Mouse (Mus musculus) layer of hippocampus, adult 2 months (tissue): Measurements from ENCODE around the gene Zfp667. TPM values are rescaled to one million over a fixed set of nuclear protein-coding genes. Genes with fewer than 3 reads are reported as not detected.

Experiments
- DNase-seq, 2 experiments: peaks; one replicate each; pipeline ENCODE4 v3.0.0; 2022; ENCODE audit warnings: low spot score in 2 of 2
- H3K27ac ChIP-seq: fragments of 200-600 bp; 2 replicates; pipeline ENCODE4 v1.8.1; 2022
- H3K4me3 ChIP-seq: fragments of 200-600 bp; 2 replicates; pipeline ENCODE4 v1.8.1; 2022; ENCODE audit warnings: mild to moderate bottlenecking
- CTCF ChIP-seq: fragments of 200-600 bp; conservative IDR thresholded peaks from 2 replicates; pipeline ENCODE4 v1.8.1; 2022; ENCODE audit warnings: antibody characterized with exemption, mild to moderate bottlenecking, moderate library complexity
- total RNA-seq, 2 experiments: library from RNA; stranded (reverse); gene quantifications; 2 replicates each; pipeline ENCODE4 v1.2.3; 2021

Gene Zfp667
- total RNA-seq, 2 experiments from 2014 or later, result 17.8 to 18.3 TPM

DNA sequence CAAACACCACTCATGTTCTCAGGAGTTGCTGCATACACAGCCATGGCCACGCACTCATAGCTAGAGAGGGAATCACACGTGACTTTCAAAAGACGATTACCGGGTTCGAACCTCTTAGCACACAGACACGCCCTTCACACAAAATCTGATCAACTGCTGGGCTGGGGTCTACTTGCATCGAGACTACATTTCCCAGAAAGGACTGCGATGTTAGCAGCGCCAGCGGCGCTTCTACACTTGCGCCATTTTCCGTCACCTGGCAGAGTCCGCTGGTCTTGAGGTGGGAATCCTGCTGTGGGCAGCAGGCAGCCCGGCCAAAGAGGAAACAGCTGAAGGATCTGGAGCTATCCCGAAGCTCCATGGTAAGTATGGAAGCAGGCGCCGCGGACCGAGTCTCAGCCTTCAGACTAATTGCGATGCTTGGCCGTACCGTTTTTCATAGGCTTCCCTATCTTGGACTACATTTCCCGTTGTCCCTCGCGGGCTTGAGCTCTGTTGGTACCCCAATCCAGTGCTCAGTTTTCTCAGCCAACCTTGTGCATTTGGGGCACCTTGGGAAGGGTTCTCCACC is 57.2 kb downstream of the Zfp667 start, which contains the start of gene Gm3854:
Gene Gm3854 (plus strand): TSS at position 259 of the 571 bp plus-strand sequence.
- TF ChIP-seq CTCF, result no peak
- H3K4me3 ChIP-seq, result peak within 1 kb of the TSS; percentile 72
- peak within 1 kb of the TSS; percentile 98 for H3K27ac ChIP-seq
- peak; percentile 74 to 83 for DNase-seq

GRCm38 (mm10) chr7:6344124-6344523 is 57.7 kb downstream of the Zfp667 start:
- no peak for TF ChIP-seq CTCF
- H3K4me3 ChIP-seq, result peak overlapping the region; percentile 72
- peak overlapping the region; percentile 98 for H3K27ac ChIP-seq
- DNase-seq, result no peak

Other genes with a start within 250 kb of the Zfp667 start
- not detected for gene Nlrp4c, start 241.4 kb upstream of the Zfp667 start, total RNA-seq
- gene Zfp787, start 130.6 kb upstream of the Zfp667 start, total RNA-seq, result 10 to 100 TPM; 26.2 to 27.3 TPM
- gene Zfp444, start 114.4 kb upstream of the Zfp667 start, total RNA-seq, result 10 to 100 TPM; 55.8 to 57.2 TPM
- not detected for gene Galp, start 89.5 kb upstream of the Zfp667 start, total RNA-seq
- gene Zscan5b, start 64.3 kb upstream of the Zfp667 start, total RNA-seq, result not detected
- gene Epp13, start 33.9 kb upstream of the Zfp667 start, total RNA-seq, result not detected
- 10 to 100 TPM; 13.3 to 14.4 TPM for gene Zfp583, start 44.7 kb downstream of the Zfp667 start, total RNA-seq
- 1 to 10 TPM; 7.1 to 8.3 TPM for gene Gm3854, start 57.2 kb downstream of the Zfp667 start, total RNA-seq
- 1 to 10 TPM; 4.7 to 5.0 TPM for gene Zfp78, start 76.7 kb downstream of the Zfp667 start, total RNA-seq
- gene Zfp28, start 96.7 kb downstream of the Zfp667 start, total RNA-seq, result 1 to 10 TPM; 6.7 to 9.6 TPM
- gene Smim17, start 112.1 kb downstream of the Zfp667 start, total RNA-seq, result 10 to 100 TPM; 19.7 to 24.1 TPM
- gene Gm20715, start 123.7 kb downstream of the Zfp667 start, total RNA-seq, result under 1 TPM; 0.25 to 0.54 TPM
- 1 to 10 TPM; 1.2 to 2.0 TPM for gene Olfr1344, start 152.1 kb downstream of the Zfp667 start, total RNA-seq
- under 1 TPM in 1 of 2 experiments, not detected in 1; 0.08 TPM for gene Olfr1336, start 169.6 kb downstream of the Zfp667 start, total RNA-seq
- gene Olfr1346, start 180.5 kb downstream of the Zfp667 start, total RNA-seq, result not detected
- gene Olfr5, start 200.4 kb downstream of the Zfp667 start, total RNA-seq, result not detected
- gene Olfr1347, start 213.2 kb downstream of the Zfp667 start, total RNA-seq, result not detected
- not detected for gene Olfr1348, start 222.2 kb downstream of the Zfp667 start, total RNA-seq
- not detected for gene Olfr1349, start 236.4 kb downstream of the Zfp667 start, total RNA-seq